Mouse (Mus musculus) midbrain, embryonic 14.5 days (tissue): ENCODE results near the gene Tnni3. TPM values are rescaled to one million over a fixed set of nuclear protein-coding genes. Genes with fewer than 3 reads are reported as not detected.

ENCODE experiments used
- ATAC-seq: fragments of 200-750 bp; cut with Nextera tagmentation; 2 replicates; pipeline ENCODE4 v1.8.0; 2017; ENCODE audit warnings: moderate number of reproducible peaks, moderate library complexity; ENCODE audit not compliant: low FRiP score, low TSS enrichment
- DNase-seq: peaks from one replicate; pipeline ENCODE4 v3.0.0-alpha.2; 2015
- H3K27ac ChIP-seq: fragments of 300-500 bp; sonication (generic); replicated peaks from 2 replicates; pipeline ENCODE4 v1.5.1; 2014; ENCODE audit warnings: mild to moderate bottlenecking, low read depth, low read length, moderate library complexity
- H3K27me3 ChIP-seq: fragments of 300-500 bp; sonication (generic); 2 replicates; pipeline ENCODE4 v1.6.1; 2014; ENCODE audit warnings: low read length, control low read depth, mixed read lengths; ENCODE audit not compliant: control insufficient read depth, insufficient read depth
- H3K36me3 ChIP-seq: fragments of 300-500 bp; sonication (generic); 2 replicates; pipeline ENCODE4 v1.6.1; 2014; ENCODE audit warnings: low read length, control low read depth; ENCODE audit not compliant: control insufficient read depth, insufficient read depth
- H3K4me1 ChIP-seq: fragments of 300-500 bp; sonication (generic); 2 replicates; pipeline ENCODE4 v1.6.1; 2014; ENCODE audit warnings: mild to moderate bottlenecking, antibody characterized with exemption, low read length, control low read depth; ENCODE audit not compliant: control insufficient read depth, insufficient read depth
- H3K4me2 ChIP-seq: fragments of 300-500 bp; sonication (generic); 2 replicates; pipeline ENCODE4 v1.6.1; 2014; ENCODE audit warnings: mild to moderate bottlenecking, low read length, moderate library complexity
- H3K4me3 ChIP-seq: fragments of 300-500 bp; sonication (generic); replicated peaks from 2 replicates; pipeline ENCODE4 v1.5.1; 2014; ENCODE audit warnings: low read depth, low read length
- H3K9ac ChIP-seq: fragments of 300-500 bp; sonication (generic); replicated peaks from 2 replicates; pipeline ENCODE4 v1.6.1; 2014; ENCODE audit warnings: mild to moderate bottlenecking, low read length, moderate library complexity
- H3K9me3 ChIP-seq: fragments of 300-500 bp; sonication (generic); 2 replicates; pipeline ENCODE4 v1.6.1; 2016; ENCODE audit warnings: low read length, control low read depth, mixed read lengths; ENCODE audit not compliant: control insufficient read depth
- WGBS: fragments of 180-500 bp; shearing (Covaris S2); extraction: QIAGEN DNeasy Blood & Tissue Kit; methylation state at CpG from one replicate; pipeline ENCODE4 v1.1.7; 2014; 5-methylcytosine and 5-hydroxymethylcytosine counted together
- polyA plus RNA-seq: library from polyadenylated mRNA; unstranded; fragments of >200 nt; fragmentation: Nextera tagmentation; extraction: Ambion mirVana; gene quantifications from 2 replicates; pipeline ENCODE4 v1.2.1, GENCODE M21; 2014

Gene Tnni3
- polyA plus RNA-seq, 1 experiment from 2014 or later = 2.0 TPM

DNA sequence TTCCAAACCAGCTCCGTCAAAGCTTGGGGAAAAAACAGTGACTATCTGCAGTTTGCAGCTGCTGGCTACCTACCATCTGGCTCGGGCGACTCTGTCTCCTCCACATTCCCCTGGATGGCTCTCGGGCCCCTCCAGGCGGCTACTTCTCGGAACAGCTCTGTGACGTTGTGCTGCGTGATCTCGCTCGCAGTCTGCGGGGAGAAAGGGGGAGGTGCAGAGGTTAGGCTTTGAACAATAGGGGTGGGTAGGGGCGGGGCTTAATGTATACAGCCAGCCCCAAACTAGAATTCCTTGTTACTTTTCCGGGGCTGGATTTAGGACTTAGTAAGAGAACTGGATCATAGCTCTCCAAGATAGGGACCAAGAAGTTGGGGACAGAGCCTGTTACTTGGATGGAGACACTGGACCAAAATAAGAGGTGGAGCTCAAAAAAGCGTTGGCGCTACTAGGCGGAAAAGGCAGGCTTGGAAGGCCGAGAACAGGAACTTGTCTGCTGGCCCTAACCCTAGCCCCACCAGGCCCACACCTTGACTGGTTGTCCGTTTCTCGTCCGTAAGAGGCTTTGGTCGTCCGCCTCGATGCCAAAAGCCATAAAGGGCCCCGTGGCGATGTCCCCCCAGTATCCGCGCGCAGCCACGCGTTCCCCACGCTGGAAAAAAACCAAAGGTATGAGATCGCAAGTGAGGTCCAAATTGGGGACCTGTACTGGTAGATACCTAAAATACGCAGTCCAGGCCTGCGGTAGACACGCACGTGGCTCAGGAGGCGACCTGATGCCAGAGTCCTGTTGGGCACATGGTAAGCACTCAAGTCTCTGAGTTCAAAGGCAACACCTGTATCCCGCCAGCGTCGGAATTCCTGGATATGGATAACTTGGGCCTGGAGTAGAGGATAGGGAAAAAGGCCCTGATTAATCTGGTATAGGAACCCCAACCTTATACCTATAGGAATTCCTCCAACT, 2.6 kb upstream of the Tnni3 start:
- peak overlapping the region; percentile 30 for H3K4me3 ChIP-seq
- H3K9me3 ChIP-seq = no peaks in the 10 kb centered on the region
- DNase-seq (peak; percentile 94), ATAC-seq (peak; percentile 93)
- no peaks in the 10 kb centered on the region for H3K36me3 ChIP-seq
- no peaks in the 10 kb centered on the region for H3K27me3 ChIP-seq
- H3K4me2 ChIP-seq = peak overlapping the region; percentile 58
- 22% methylated on average over 40 of the region's 40 CpGs for WGBS
- H3K9ac ChIP-seq = peak overlapping the region; percentile 43
- H3K4me1 ChIP-seq = peaks cover 8% of the 10 kb centered on the region; the same call in 1 of the 2 replicates
- 0 out of 2 replicates have a peak overlapping the region, but pooled peaks have one; percentile 5 for H3K27ac ChIP-seq

- no peak overlapping the region for H3K27ac ChIP-seq
- H3K36me3 ChIP-seq = no peaks in the 10 kb centered on the region
- H3K4me3 ChIP-seq = no peak overlapping the region
- no peak overlapping the region for H3K4me2 ChIP-seq
- no peaks in the 10 kb centered on the region for H3K9me3 ChIP-seq
- WGBS = 92% methylated on average over 33 of the region's 33 CpGs
- peaks cover 8% of the 10 kb centered on the region; the same call in 1 of the 2 replicates for H3K4me1 ChIP-seq
- no peaks in the 10 kb centered on the region for H3K27me3 ChIP-seq
- ATAC-seq (no peak), DNase-seq (no peak)
- H3K9ac ChIP-seq = no peak overlapping the region
These were observed 561 bp downstream of the Tnni3 start for GRCm38 (mm10) chr7:4523205-4524130.

DNA sequence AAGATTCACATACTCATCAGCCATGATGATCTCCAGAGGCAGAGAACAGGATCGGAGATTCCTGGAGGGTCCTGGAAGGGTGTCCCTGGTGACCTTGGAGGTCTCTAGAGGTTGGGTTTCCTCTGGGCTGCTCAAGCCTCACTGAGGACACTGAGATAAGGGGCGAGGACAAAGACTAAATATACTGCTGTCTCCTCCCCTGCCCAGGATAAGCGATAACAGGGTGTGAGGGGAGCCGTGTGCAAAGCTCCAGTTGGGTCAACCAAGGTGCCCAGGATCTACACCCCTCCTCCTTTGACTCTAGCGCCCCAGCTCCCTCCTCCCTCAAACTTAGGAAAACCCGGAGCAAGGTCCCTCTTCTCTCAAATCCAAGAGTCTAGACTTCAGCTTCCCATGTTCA, 1.7 kb downstream of the Tnni3 start:
- Histone ChIP-seq H3K9ac (no peak overlapping the region), H3K4me2 (no peak overlapping the region), H3K4me1 (peaks cover 8% of the 10 kb centered on the region; the same call in 1 of the 2 replicates), H3K36me3 (no peaks in the 10 kb centered on the region), H3K4me3 (no peak overlapping the region), H3K27ac (no peak overlapping the region), H3K27me3 (no peaks in the 10 kb centered on the region), H3K9me3 (no peaks in the 10 kb centered on the region)
- no peak for DNase-seq
- no peak for ATAC-seq
- 78% methylated on average over 6 of the region's 6 CpGs for WGBS

DNA sequence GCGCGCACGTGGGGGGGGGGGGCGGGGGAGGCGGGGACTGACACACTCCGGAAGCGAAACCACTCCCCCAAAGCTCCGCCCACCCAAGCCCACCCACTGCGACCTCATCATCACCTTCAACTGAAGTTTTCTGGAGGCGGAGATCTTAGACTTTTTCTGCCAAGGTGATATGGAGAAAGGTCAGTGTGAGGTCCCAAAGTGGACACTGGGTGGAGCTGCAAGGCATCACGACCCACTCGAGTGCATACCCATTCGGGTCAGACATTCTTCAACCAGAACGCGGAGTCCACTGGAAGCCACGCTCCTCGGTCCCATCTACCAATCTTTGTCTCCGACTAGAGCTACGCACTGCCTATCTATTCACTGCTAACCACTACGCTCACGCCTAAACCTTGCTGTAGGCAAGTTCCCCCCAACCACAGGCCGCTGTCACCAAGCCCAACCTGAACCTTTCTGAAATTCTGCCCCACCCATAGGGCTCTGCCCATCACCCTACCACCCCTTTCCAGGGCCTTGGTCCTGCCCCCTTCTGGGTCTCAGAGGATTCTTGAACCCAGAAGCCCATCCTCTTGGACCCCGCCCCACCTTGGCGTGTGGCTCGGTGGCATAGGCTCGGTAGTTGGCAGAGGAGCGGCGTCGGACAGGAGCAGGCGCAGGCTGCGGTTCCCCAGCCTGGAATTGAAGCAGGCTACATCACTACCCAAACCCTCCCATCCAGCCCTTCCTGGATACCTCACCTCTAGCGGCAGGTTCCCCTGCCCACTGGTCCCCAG, 2.6 kb downstream of the Tnni3 start:
- DNase-seq (no peak), ATAC-seq (no peak)
- 33% methylated on average over 32 of the region's 32 CpGs for WGBS
- Histone ChIP-seq H3K36me3 (no peaks in the 10 kb centered on the region), H3K27ac (no peak overlapping the region), H3K9ac (no peak overlapping the region; the same call in 1 of the 2 replicates), H3K27me3 (no peaks in the 10 kb centered on the region), H3K9me3 (no peaks in the 10 kb centered on the region), H3K4me1 (peaks cover 5% of the 10 kb centered on the region; the same call in 1 of the 2 replicates), H3K4me2 (peak overlapping the region; percentile 48), H3K4me3 (peak overlapping the region; percentile 13; the same call in 1 of the 2 replicates)

DNA sequence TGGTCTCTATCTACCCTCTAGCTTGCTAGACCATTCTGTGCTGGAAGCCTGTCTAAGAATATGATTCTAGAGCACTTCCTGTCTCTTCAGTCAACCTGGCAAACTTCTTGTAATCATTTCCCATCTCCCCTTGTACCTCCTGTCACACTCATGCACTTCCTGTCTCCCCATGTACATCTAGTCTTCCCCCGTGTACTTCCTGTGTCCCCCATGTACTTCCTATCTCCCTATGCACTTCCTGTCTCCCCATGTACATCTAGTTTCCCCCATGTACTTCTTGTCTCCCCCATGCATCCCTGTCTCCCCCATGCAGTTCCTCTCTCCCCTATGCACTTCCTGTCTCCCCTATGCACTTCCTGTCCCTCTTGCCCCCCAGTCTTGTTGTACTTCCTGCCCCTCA, 5.5 kb downstream of the Tnni3 start:
- 81% methylated on average over 1 of the region's 1 CpGs for WGBS
- Histone ChIP-seq H3K27me3 (no peaks in the 10 kb centered on the region), H3K4me3 (no peak overlapping the region), H3K27ac (no peak overlapping the region), H3K4me2 (no peak overlapping the region), H3K36me3 (no peaks in the 10 kb centered on the region), H3K9ac (no peak overlapping the region), H3K9me3 (no peaks in the 10 kb centered on the region), H3K4me1 (0 out of 2 replicates have a peak, but pooled peaks cover 5% of the 10 kb centered on the region)
- DNase-seq (no peak), ATAC-seq (no peak)

- ATAC-seq (no peak), DNase-seq (no peak)
- no peaks in the 10 kb centered on the region; the same call in 1 of the 2 replicates for H3K27me3 ChIP-seq
- no peaks in the 10 kb centered on the region for H3K36me3 ChIP-seq
- H3K4me3 ChIP-seq = no peak within 1 kb of the TSS
- no peak within 1 kb of the TSS for H3K9ac ChIP-seq
- H3K27ac ChIP-seq = no peak within 1 kb of the TSS
- no peaks in the 10 kb centered on the region for H3K9me3 ChIP-seq
- H3K4me2 ChIP-seq = no peak within 1 kb of the TSS
- 0 out of 2 replicates have a peak, but pooled peaks cover 5% of the 10 kb centered on the region for H3K4me1 ChIP-seq
- WGBS = 8% methylated on average over 4 of the region's 4 CpGs
These were observed 7.5 kb downstream of the Tnni3 start, which contains the start of gene Tnnt1 for GRCm38 (mm10) chr7:4516332-4517050. Gene Tnnt1 (minus strand): TSS chr7:4516382.

DNA sequence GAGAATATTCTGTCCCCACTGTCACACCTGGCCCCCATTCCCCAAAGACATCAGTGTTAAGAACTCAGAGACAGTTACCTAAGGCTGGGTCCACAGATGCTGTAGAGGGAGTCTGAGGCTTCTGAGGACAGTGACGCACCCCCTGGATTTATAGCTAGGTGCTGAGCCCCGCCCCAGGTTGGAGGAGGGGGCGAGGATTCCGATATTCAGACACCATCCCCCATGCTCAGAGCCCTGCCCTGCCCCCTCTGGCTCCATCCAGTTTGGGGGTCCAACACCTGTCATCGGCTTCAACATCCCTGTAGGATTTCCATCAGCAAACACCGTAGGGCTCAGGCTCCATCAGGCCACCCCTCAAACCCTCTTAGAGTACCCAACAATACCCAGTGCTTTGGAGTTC, 8.2 kb downstream of the Tnni3 start:
- Histone ChIP-seq H3K4me1 (0 out of 2 replicates have a peak, but pooled peaks cover 5% of the 10 kb centered on the region), H3K4me3 (no peak overlapping the region), H3K27ac (no peak overlapping the region), H3K36me3 (no peaks in the 10 kb centered on the region), H3K9me3 (no peaks in the 10 kb centered on the region), H3K4me2 (no peak overlapping the region), H3K9ac (no peak overlapping the region), H3K27me3 (no peaks in the 10 kb centered on the region; the same call in 1 of the 2 replicates)
- DNase-seq (no peak), ATAC-seq (no peak)
- 67% methylated on average over 6 of the region's 6 CpGs for WGBS
